Mouse (Mus musculus): ENCODE data around the gene Park7. TPM values are rescaled to one million over a fixed set of nuclear protein-coding genes. Genes with fewer than 3 reads are reported as not detected.
"Not testable (repeated sequence)": the region's sequence is repeated elsewhere in the genome, so short reads cannot be mapped to it uniquely, and the experiment has no call there.

Gene Park7
- total RNA-seq, 2 experiments from 2014 or later: 247 to 274 TPM

- DNase-seq (ENCODE audit: low spot score in 2 of 2): no peak
Observed at GRCm38 (mm10) chr4:150915181-150915906, 1.1 kb upstream of the Park7 start.

GRCm38 (mm10) chr4:150913743-150914142 is 494 bp downstream of the Park7 start:
- DNase-seq (ENCODE audit: low spot score in 2 of 2): no peak

- DNase-seq (ENCODE audit: low spot score in 2 of 2): no peak
Observed at GRCm38 (mm10) chr4:150910164-150910951, 3.9 kb downstream of the Park7 start.

- peak; percentile 99 for DNase-seq (ENCODE audit: low spot score in 2 of 2)
Observed at GRCm38 (mm10) chr4:150909451-150910156, 4.6 kb downstream of the Park7 start.

- not testable (repeated sequence) for DNase-seq (ENCODE audit: low spot score in 2 of 2)
Observed at GRCm38 (mm10) chr4:150908512-150908911, 5.7 kb downstream of the Park7 start.

- no peak for DNase-seq (ENCODE audit: low spot score in 2 of 2)
Observed at GRCm38 (mm10) chr4:150907099-150907498, 7.1 kb downstream of the Park7 start.

GRCm38 (mm10) chr4:150903091-150903742 is 11.0 kb downstream of the Park7 start:
- no peak for DNase-seq (ENCODE audit: low spot score in 2 of 2)

GRCm38 (mm10) chr4:150902062-150902461 is 12.2 kb downstream of the Park7 start:
- no peak for DNase-seq (ENCODE audit: low spot score in 2 of 2)

- DNase-seq (ENCODE audit: low spot score in 2 of 2): peak; percentile 66 to 81
Observed at GRCm38 (mm10) chr4:150901651-150902050, 12.6 kb downstream of the Park7 start.

GRCm38 (mm10) chr4:150900486-150900885 is 13.8 kb downstream of the Park7 start:
- no peak for DNase-seq (ENCODE audit: low spot score in 2 of 2)

- peak; percentile 63 to 66 for DNase-seq (ENCODE audit: low spot score in 2 of 2)
Observed at GRCm38 (mm10) chr4:150898716-150899365, 15.4 kb downstream of the Park7 start.

GRCm38 (mm10) chr4:150896896-150897624 is 17.2 kb downstream of the Park7 start:
- no peak for DNase-seq (ENCODE audit: low spot score in 2 of 2)

- no peak for DNase-seq (ENCODE audit: low spot score in 2 of 2)
Observed at GRCm38 (mm10) chr4:150894718-150895501, 19.3 kb downstream of the Park7 start.

- no peak for DNase-seq (ENCODE audit: low spot score in 2 of 2)
Observed at GRCm38 (mm10) chr4:150891308-150891707, 22.9 kb downstream of the Park7 start.

GRCm38 (mm10) chr4:150889955-150890315 is 24.3 kb downstream of the Park7 start:
- no peak for DNase-seq (ENCODE audit: low spot score in 2 of 2)

GRCm38 (mm10) chr4:150889273-150889954 is 24.8 kb downstream of the Park7 start:
- no peak for DNase-seq (ENCODE audit: low spot score in 2 of 2)

- no peak for DNase-seq (ENCODE audit: low spot score in 2 of 2)
Observed at GRCm38 (mm10) chr4:150888492-150888891, 25.7 kb downstream of the Park7 start.

- no peak for DNase-seq (ENCODE audit: low spot score in 2 of 2)
Observed at GRCm38 (mm10) chr4:150887903-150888302, 26.3 kb downstream of the Park7 start.

GRCm38 (mm10) chr4:150882632-150883031 is 31.6 kb downstream of the Park7 start:
- DNase-seq (ENCODE audit: low spot score in 2 of 2): no peak

Data from gastrocnemius, postnatal 4 days (tissue).